Mouse (Mus musculus): ENCODE data around the gene Mtg2.

Gene Mtg2

DNA sequence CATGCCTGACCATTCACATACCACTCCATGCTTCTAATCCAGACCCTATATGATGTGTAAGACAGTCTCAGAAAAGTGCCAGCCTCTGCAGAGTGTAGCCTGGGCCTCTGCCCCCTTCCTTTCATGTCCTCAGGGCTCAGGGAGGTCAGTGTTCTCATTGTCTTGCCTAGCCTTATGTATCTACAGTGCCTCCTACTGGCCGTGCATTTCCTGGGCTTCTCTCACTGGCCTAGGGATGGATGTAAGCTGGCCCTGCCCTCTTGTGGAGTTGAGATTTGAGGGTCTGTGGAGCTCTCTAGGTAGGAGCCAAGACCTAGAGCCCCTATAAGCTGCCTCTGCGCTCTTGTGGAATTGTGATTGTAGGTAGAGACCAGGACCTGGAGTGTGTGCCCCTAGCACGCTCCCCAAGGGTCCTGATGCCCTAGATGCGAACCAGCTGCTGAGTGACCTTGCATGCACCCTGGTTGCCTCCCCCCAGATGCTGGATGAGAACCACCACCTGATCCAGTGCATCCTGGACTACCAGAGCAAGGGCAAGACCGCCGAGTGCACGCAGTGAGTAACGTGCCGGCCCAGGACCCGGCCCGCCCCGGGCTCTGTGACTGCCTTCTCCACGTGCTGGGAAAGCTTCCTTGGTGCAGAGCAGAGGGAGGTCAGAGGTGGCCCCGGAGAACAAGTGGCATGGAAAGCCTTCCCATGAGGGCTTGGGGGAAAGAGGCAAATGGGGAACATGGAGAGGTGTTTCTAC is 18.2 kb upstream of the Mtg2 start:
- peak in 1 of 2 experiments; percentile 14 for DNase-seq (ENCODE audit: low spot score in 2 of 2)

DNA sequence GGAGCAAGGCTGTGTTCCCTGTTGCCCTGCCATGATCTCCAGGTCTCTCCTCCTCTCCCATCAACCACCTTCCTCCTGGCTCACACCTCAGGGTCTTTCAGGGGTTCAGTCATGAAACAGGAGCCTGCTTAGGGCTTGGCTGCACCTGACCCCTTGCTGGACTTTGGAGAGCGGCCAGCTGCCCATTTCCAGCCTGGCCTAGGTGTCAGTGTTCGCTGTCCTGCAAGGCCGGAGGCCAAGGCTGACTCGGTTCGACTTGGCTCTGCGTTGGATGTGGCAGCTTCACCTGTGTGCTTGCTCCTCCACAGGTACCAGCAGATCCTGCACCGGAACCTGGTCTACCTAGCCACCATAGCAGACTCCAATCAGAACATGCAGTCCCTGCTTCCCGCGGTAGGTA is 17.4 kb upstream of the Mtg2 start:
- no peak for DNase-seq (ENCODE audit: low spot score in 2 of 2)

DNA sequence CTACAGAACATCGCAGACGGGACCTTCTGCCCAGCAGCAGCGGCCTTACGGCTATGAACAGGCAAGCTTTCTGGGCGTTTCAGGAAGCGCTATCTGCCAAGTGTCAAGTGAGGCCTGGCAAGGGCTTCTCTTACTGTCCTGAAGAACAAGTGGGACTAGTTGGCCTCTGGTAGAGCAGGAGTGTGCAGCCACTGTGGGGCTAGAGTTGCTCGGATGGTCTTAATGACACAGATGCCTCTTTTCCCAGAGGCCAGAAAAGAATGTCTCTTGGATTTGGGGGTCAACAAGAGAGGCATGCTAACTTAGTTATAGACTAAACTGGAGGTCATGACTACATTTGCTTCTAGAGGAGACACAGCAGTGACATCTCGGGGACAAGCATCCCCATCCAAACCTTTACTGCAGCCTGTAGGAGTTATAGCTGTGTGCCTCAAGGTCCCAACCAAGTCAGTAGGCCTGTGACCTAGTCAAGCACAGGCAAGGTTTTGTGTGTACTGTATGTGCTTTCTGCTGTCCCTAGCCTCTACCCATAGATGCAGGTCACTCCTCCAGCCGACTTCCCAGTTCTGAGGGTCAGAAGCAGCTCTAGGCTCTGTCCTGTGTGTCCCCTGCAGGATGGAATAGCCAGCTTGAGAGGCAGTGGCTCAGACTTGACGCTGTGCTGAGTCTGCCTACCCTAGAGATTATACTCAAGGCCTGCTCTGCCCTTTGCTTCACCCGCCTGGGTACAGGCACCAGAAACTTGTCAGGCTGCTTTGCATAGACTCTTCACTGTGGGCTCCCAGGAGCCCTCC is 6.9 kb upstream of the Mtg2 start:
- DNase-seq (ENCODE audit: low spot score in 2 of 2), result no peak

DNA sequence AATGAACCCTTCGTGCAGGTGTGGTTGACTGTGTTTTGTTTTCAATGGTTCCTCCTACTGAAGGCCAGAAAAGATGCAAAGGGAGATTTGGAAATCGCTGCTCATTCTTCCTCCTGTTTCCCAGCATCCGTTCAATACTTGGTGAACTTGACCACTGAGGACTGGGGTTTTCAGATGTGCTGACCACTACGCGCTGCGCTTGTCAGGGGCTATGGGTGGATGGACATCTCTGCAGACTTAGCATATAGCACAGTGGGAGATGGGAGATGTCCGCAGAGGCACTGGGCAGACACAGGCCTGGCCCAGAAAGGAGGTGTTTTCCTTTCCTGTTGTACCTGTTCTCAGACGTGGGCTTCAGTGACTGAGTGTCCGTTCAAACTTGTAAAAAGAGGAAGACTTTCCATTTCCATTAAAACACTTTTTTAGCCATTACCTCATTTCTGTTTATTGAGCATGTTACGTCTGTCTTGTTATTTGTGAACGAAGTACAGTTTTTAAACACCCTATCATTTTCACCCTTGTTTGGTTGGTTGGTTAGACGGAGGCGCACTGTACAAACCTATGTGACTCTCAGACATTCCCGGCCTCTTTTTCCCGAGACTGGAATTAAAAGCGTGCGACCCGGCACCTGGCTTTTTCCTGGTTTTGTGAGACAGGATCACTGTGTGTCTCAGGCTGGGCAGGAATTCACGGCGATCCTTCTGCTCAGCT is 463 bp upstream of the Mtg2 start:
- no peak for DNase-seq (ENCODE audit: low spot score in 2 of 2)

DNA sequence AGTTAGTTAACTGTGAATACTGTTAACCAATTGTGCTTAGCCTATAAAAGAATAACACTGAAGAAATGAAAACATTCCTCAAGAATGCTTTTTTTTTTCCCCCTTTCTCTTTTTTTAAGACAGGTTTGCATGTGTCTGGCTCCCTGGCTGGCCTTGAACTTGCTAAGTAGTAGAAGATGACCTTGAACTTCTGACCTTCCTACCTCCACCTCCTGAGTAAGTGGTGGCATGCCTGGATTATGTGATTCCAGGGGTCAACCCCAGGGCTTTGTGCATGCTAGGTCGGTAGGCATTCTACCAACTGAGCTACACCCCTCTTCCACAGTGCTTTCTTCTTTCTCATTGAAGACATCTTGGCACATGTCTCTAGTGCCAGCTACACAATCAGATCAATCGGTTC is 1.3 kb downstream of the Mtg2 start:
- DNase-seq (ENCODE audit: low spot score in 2 of 2), result no peak

DNA sequence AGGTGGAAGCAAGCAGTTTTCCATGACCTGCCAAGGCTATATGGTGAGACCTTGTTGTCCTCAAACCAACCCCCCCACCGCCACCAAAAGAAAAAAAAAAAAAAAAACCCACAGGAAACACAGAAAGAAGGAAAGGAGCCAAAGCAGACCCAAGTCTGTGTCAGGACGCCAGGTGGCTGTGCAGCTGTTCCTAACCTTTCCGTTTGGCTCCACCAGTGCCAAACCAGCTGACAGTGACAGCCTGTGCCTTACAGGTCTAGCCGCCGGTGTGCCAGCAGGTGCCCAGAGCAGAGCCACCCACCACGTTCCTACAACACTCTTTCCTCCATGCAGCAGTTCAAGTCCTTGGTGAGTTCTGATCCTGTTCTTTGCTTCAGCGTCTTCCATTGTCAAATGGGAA is 2.5 kb downstream of the Mtg2 start:
- DNase-seq (ENCODE audit: low spot score in 2 of 2), result no peak

DNA sequence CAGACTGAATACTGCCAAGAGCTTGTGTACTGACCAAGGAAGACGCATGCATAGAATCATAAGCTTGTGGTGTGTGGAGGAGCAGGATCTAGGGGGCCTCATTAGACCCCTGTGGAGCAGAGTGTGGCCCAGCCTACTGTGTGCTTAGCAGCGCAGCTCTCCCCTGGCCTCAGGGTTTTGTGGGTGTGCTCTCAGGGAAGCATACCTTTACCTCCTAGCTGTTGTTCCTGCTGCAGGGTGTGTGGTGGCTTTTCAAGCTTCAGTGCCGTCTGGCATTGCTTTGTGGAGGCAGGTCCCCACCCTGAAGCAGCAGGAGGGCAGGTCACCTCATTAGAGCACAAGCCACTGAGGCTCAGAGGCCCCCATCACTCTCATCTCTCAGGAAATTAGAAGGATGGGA is 7.2 kb downstream of the Mtg2 start:
- no peak for DNase-seq (ENCODE audit: low spot score in 2 of 2)

DNA sequence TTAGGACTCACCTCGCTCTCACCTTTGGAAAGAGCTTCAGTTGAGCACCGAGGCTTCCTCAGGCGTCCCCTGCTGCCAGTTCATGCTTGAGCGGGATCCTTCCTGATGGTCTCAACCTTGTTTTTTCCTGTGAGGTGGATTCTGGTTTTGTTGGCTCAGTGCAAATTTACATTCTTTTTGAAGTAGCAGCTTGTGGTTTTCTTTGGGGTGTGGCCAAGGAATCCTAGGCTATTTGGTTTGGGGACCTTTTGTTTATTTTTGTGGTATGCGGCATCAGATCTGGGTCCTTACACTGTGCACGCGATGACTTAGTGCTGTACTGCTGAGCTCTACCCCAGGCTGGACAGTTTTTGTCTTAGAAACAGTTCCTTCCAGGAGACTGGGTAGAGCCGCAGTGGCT is 10.3 kb downstream of the Mtg2 start:
- no peak for DNase-seq (ENCODE audit: low spot score in 2 of 2)

DNA sequence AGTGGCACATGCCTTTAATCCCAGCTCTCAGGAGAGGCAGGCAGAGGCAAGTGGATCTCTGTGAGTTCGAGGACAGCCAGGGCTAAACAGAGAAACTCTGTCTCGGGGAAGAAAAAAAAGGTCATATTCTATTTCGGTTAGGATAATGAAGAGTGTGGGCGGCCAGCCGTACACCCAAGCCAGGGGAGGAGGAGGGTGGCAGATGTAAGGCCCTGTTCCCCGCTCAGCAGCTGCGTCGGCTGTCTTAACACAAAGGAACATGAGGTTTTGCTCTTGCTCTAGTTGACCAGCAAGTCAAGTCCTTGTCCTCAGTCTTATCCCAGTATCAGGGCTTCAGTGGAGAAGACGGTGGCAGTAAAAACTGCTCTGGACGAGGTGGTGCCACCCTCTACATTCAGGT is 12.7 kb downstream of the Mtg2 start:
- DNase-seq (ENCODE audit: low spot score in 2 of 2), result no peak

DNA sequence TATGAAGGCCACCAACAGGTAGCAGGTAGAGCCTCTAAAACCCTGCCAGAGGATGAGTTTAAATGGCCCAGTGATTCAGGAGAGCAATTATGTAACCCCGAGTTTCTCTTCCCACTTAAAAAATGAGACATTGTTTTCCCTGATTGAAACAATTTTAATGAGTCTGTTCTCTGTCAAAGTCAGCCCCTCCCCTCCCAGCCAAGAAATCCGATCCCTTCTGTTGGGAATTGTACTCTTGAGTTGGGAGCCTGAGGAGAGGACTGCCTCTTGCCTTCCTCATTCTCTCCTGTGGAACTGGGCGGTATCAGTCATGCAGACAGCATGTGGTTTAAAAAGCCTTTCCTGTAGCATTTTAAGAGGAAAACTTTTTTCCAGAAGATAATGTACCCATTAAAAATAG is 14.2 kb downstream of the Mtg2 start:
- no peak for DNase-seq (ENCODE audit: low spot score in 2 of 2)

DNA sequence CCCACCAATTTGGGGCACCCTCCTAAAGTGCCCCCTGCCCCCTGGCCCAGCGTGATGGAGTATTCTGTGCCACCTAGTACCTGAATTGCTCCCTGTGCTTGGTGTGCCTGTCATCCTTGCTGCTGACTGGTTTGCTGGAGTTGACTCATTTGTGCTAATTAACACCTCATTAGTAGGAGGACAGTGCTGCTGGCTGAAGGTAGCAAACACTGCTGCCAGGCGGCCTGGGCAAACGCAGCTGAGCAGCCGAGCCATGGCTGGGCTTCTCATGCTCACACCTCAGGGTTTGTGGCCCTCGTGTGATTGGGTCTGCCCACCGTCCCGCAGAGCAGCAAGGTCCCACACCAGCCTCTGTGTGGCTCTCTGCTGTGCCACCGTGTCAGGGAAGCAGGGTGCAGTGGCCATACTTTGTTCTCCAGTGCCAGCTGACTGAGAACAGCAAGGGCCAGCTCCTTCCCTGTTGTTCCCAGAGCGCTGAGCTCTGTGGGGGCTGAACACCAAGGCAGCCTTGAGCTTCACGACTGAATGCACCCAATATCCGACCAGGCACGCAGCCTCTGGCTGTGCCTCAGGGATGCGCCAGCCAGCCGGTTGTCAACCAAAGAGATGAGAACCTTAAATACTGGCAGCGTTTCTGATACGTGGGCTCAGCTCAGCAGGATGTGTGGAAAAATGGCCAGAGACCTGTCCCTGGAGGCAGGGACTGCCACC is 15.7 kb downstream of the Mtg2 start:
- DNase-seq (ENCODE audit: low spot score in 2 of 2), result no peak

DNA sequence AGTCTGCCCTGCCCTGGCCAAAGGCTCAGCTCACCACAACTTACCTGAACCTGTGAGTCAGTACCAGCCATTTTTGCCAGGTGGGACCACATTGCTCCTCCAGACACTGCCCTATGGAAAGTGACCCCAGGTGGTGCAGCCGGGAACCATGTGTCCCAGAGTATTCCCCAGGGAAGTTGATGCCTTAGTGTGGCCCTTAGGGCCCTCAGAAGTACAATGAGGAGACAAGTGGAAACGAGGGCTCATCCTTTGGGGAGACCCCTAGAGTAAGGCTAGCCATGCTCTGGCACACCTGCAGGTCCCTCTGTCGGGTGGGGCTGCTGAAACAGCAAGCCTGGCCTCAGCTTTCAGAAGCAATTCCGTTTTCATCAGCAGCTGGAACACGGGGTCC is 16.2 kb downstream of the Mtg2 start:
- no peak for DNase-seq (ENCODE audit: low spot score in 2 of 2)

DNA sequence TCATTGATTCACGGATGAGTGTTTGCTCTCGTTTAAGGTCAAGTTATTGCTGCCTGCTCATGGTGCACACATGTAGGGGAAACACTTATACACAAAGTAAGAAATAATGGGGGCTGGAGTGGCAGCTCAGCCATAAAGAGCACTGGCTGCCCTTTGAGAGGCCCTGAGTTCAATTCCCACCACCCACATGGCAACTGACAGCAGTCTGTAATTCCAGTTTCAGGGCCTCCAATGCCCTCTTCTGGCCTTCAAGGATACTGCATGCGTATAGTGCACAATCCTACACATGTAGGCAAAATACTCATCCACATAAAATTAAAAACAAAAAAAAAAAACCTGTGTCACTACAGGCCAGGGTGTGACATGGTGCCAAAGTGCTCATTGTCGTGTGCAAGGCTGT is 17.1 kb downstream of the Mtg2 start:
- DNase-seq (ENCODE audit: low spot score in 2 of 2), result no peak

DNA sequence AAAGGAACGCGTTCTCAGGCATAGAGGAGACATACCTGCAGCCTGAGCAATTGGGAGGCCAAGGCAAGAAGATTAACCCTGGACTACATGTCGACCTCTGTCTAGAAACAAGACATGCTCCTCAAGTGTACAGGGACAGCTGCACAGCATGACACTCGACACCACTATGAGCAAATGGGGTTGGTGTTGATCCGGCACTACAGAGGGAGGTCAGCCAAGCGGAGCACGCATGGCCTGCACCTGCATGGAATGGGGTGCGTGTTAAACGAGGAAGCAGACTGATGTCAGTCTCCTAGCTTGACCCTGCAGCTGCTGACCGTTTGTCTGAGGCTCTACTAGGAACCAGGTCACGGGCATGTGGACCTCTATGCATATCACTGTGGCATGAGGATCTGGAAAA is 19.9 kb downstream of the Mtg2 start:
- no peak for DNase-seq (ENCODE audit: low spot score in 2 of 2)

DNA sequence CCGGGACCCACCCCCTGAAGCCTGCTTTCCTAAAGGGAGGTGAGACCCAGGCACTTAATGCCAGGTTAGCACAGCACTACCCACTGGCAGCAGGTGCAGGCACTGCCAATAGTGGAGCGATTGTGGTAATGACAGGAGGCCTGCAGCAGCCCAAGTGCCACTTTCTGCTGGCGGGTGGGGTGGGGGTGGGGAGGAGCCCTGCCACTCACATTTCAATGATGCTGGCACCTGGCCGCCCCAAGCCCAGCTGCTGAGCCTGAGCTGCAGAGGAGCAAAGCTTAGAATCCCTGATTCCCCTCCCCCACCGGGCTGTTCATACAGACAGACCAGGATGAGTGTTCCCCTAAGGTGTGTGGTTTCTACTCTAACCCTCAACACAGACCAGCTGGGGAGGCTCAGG is 25.3 kb downstream of the Mtg2 start:
- DNase-seq (ENCODE audit: low spot score in 2 of 2), result no peak

DNA sequence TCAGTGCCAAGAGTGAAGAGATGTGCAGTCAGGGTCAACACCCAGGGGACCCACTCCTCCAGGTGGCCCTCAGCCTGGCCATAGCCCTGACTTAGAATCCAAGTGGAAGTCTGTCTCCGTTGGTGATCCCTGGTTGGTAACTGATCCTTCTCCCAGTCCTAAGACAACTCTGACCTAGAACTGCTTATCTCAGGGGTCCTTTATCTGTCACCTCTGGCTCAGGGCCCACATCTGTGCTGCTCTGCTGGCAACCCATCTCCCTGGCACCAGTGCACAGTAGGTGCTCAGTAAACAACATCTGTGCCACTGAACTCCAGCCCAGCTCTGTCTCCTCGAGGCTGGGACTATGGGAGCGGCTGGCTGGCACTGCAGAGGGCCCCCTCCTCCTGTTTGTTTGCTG is 27.2 kb downstream of the Mtg2 start:
- DNase-seq (ENCODE audit: low spot score in 2 of 2), result no peak

DNA sequence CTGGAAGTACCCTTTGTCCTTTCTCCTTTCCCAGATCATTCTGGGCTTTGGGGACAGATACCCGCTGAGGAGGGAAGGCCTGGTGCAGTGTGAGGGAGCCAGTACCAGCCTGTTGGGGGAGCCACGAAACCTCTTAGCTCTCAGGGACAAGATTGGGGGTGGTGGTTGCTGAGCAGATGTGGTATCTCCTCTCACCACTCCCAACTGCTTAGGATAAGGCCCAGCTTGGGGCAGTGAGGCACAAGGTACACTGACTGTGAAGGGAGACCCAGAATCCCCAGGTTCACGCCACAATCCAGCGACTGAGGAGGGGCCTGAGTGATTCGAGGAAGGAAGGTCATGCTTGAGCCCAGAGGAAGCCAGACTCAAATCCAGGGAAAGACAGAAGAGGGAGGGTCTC is 27.8 kb downstream of the Mtg2 start:
- DNase-seq (ENCODE audit: low spot score in 2 of 2), result no peak

DNA sequence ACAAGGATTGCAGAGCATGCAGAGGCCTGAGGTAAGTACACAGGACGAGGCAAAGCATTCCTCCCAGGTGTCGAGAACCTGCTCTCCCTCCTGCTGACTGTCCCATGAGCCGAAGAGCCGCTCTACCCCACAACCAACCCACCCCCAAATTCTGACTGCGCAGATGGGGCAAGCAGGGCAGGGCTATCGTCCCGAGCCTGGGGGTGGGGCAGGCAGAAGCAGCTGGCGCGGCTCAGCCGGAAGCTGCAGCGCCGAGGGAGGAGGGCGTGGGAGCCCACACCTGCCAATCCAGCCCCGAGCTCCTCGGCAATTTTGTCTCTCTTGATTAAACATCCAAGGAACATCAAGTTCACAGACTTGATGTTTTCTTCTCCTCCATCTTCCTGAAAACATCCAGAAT is 29.1 kb downstream of the Mtg2 start:
- DNase-seq (ENCODE audit: low spot score in 2 of 2), result no peak

DNA sequence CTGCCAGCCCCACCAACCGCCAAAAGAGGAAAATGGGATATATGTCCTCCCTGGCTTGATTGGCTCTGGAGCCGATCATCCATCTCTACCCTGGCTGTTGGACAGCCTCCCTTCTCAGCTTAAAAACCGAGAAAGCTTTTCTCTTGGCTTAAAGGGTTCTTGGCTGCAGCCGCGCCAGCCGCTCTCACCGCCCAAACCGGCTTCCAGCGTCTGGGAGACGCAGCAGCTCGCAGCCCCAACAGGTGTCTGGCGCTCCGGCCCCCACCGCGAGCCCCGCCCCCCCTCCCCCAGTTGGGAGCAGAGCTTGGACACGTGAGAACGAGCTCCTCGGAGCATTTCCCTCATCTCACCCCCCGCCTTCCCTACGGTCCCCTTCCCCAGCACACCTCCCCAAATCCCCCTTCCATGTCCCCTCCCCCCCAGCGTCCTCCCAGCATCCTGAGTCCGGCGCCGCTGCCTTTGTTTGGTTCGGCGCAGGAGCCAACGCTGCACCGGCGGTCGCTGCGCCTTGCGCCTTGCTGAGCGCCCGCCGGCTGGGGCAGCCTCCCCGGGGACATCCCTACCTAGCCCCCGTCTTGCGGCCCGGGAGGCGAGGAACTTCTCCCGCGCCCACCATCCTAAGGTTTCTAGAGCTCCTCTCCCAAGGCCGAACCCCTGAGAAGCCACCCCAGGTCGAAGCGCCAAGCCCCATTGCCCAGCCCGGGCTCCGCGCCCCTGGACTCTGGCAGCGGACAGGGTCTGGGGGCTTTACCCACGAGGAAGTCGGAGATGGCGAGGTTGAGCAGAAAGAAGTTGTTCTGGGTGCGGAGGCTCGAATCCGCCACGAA is 33.0 kb downstream of the Mtg2 start:
- DNase-seq (ENCODE audit: low spot score in 2 of 2), result no peak

DNA sequence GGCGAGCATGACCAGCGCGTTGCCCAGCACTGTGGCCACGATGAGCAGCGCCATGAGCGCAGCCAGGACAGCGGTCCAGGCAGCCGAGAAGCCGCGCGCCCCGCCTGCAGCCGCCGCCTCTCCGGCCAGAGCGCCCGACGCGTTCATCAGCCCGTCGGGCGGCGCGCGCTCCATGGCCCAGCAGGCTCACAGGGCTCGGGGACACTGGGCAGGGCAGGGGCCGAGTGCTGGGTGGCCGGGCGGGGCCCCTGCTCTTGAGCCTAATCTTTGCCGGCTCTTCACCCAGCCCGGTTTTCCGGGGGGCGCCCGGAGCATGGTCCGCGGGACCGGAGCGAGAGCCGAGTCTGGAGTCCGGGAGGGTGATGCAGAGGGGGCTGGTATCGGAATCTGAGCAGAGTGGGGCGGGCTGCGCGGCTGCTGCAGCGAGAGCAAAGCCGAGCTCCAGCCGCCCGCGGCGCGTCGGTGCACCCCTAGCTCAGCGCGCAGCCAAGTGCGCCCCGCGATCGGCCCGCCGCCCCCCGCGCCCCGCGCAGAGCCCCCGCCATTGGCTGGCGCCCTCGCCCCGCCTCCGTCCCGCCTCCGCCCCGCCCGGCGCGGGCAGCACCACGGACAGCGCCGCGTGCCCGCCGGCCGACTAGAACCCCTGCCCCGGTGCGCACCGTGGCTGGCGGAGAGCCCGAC is 33.7 kb downstream of the Mtg2 start, which contains the start of gene Hrh3:
Gene Hrh3, minus strand, starts transcription at position 511 of the 681 bp plus-strand sequence.
- DNase-seq (ENCODE audit: low spot score in 2 of 2), result peak; percentile 56 to 71
